Mouse (Mus musculus): ENCODE measurements around the gene Gm13694. TPM values are rescaled to one million over a fixed set of nuclear protein-coding genes. Genes with fewer than 3 reads are reported as not detected.

Gm13694 gene
- total and polyA plus RNA-seq, 3 experiments = 0.27 TPM; not detected in 2

DNA sequence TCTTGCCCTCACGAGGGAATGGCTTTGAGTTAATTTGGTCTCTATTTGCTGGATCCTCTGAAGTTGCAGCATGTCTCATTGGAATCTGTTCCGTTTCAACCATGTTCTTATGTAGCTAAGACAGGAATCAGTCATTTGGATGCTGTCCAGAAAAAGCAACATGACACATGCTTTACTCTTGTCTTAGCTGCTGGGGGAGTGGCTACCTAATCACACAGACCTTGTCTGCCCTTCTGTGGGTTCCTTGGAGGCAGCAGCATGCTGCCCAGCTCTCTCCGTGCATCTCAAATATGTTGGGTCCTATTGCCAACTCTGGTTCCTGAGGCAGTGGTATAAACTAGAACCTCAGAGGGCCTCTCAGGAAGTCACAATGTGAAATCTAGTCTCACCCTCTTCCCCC, 39.6 kb downstream of the Gm13694 start:
- H3K36me3 ChIP-seq (replicated peaks) = no peaks in the 10 kb centered on the region
- ATAC-seq (ENCODE audit: extremely low read depth, insufficient number of reproducible peaks, low FRiP score, poor library complexity, severe bottlenecking) (no peak), DNase-seq (ENCODE audit: low spot score) (no peak)
- H3K4me1 ChIP-seq (ENCODE audit: insufficient read depth, low read depth, low read length) = peaks cover 65% of the 10 kb centered on the region
- TF ChIP-seq POLR2AphosphoS5 (IDR thresholded peaks at IDR 0.05; ENCODE audit: insufficient replicate concordance, low read depth, low read length) = no peak
- no peak for TF ChIP-seq GATA1 (IDR thresholded peaks at IDR 0.05; ENCODE audit: borderline replicate concordance, low read length)
- no peak for TF ChIP-seq CTCF (IDR thresholded peaks at IDR 0.05; ENCODE audit: low read depth, low read length)
- no peak for TF ChIP-seq GATA2 (IDR thresholded peaks at IDR 0.05; ENCODE audit: borderline replicate concordance, low read depth, low read length)
- TF ChIP-seq TAL1 (conservative IDR thresholded peaks at IDR 0.05; ENCODE audit: low read depth, low read length) = no peak
- H3K4me3 ChIP-seq (ENCODE audit: low read depth, low read length) = no peak overlapping the region; the same call in 1 of the 2 replicates
- no peaks in the 10 kb centered on the region for H3K9me3 ChIP-seq (replicated peaks)
- H3K27me3 ChIP-seq (ENCODE audit: insufficient read depth, low read length) = no peaks in the 10 kb centered on the region

DNA sequence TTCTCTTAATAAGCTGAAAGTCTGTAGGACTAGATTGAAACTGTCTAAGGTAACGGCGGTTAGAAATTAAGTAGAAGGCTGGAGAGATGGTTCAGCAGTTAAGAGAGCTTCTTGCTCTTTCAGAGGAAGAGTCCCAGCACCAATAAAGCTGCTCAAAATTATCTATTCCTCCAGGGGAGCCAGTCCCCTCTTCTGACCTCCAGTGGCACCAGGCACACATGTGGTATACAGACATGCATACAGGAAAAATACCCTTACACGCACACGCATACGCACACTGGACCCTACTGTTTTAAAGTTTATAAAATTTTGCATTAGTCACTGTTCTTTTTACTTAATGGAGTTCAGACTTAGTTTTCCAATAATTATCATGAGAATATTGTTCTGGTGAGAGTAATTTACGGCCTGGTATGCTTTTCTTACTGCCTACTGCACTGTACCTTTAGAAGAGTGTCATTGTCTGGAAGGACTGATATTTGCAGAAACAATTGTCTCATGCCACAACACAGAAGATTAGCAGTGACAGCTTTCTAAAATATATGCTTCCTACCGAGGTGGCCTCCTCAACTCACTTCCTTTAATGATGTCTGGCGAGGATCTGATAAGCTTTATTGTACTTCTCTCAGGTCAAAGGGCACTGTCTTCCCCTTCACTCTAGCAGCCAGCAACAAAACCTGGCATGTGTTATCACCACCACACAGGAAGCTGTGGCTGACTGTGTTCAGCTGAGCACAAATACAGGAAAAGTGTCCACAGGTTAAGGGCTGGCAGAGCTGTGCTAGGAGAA, 41.0 kb downstream of the Gm13694 start:
- DNase-seq (ENCODE audit: low spot score) = peak; percentile 35
- Histone ChIP-seq H3K27me3 (ENCODE audit: insufficient read depth, low read length) (no peaks in the 10 kb centered on the region), H3K9me3 (replicated peaks) (no peaks in the 10 kb centered on the region), H3K36me3 (replicated peaks) (no peaks in the 10 kb centered on the region), H3K4me1 (ENCODE audit: insufficient read depth, low read depth, low read length) (peaks cover 70% of the 10 kb centered on the region), H3K4me3 (ENCODE audit: low read depth, low read length) (no peak overlapping the region; the same call in 1 of the 2 replicates)
- peak; percentile 91 for ATAC-seq (ENCODE audit: extremely low read depth, insufficient number of reproducible peaks, low FRiP score, poor library complexity, severe bottlenecking)
- TF ChIP-seq GATA1 (IDR thresholded peaks at IDR 0.05; ENCODE audit: borderline replicate concordance, low read length) (no peak), CTCF (IDR thresholded peaks at IDR 0.05; ENCODE audit: low read depth, low read length) (no peak), POLR2AphosphoS5 (IDR thresholded peaks at IDR 0.05; ENCODE audit: insufficient replicate concordance, low read depth, low read length) (no peak), TAL1 (conservative IDR thresholded peaks at IDR 0.05; ENCODE audit: low read depth, low read length) (peak; percentile 94)

DNA sequence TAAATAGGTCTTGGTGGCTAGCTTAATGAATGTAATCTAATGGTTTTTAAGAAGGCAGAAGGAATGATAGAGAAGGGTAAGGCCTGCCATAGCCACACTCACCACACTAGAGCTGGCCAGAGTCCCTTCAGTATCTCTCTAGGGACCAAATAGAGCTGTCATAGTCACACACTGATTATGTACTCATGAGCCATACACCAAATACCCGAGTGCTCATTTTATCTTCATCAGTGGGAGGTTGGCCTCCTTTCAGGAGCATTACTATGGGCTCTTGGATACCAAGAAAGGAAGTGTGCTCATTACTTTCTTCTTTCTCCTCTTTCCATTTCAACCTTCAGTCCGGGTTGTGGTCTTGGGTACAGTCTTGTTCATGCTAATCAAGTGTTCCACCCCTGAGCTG, 43.2 kb downstream of the Gm13694 start:
- ATAC-seq (ENCODE audit: extremely low read depth, insufficient number of reproducible peaks, low FRiP score, poor library complexity, severe bottlenecking) (no peak), DNase-seq (ENCODE audit: low spot score) (no peak)
- peaks cover 67% of the 10 kb centered on the region for H3K4me1 ChIP-seq (ENCODE audit: insufficient read depth, low read depth, low read length)
- no peaks in the 10 kb centered on the region for H3K36me3 ChIP-seq (replicated peaks)
- H3K4me3 ChIP-seq (ENCODE audit: low read depth, low read length) = no peak overlapping the region
- no peaks in the 10 kb centered on the region for H3K27me3 ChIP-seq (ENCODE audit: insufficient read depth, low read length)
- no peak for TF ChIP-seq GATA1 (IDR thresholded peaks at IDR 0.05; ENCODE audit: borderline replicate concordance, low read length)
- H3K9me3 ChIP-seq (replicated peaks) = no peaks in the 10 kb centered on the region

DNA sequence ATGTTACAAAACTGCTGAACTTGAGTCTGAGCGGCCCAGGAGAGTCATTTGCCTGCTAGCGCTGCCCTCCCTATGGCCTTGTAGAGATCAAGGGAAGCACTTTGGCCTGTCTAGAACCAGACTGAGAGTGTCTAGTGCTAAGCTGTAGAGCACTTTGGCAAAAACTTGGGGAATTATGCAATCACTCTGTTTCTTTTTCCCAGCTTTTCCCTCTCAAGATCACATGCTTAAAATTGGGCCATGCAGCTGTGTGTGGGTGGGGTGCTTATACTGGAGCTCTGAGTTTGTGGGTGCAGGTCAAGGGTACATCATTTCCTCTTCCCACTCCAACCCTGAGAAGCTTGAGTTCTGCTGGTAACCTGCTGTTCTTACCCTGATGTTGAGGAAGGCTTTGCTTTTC, 44.2 kb downstream of the Gm13694 start:
- TF ChIP-seq GATA1 (IDR thresholded peaks at IDR 0.05; ENCODE audit: borderline replicate concordance, low read length) = no peak
- Histone ChIP-seq H3K4me1 (ENCODE audit: insufficient read depth, low read depth, low read length) (peaks cover 61% of the 10 kb centered on the region), H3K27me3 (ENCODE audit: insufficient read depth, low read length) (no peaks in the 10 kb centered on the region), H3K4me3 (ENCODE audit: low read depth, low read length) (no peak overlapping the region), H3K9me3 (replicated peaks) (no peaks in the 10 kb centered on the region), H3K36me3 (replicated peaks) (no peaks in the 10 kb centered on the region)
- DNase-seq (ENCODE audit: low spot score) (no peak), ATAC-seq (ENCODE audit: extremely low read depth, insufficient number of reproducible peaks, low FRiP score, poor library complexity, severe bottlenecking) (no peak)

DNA sequence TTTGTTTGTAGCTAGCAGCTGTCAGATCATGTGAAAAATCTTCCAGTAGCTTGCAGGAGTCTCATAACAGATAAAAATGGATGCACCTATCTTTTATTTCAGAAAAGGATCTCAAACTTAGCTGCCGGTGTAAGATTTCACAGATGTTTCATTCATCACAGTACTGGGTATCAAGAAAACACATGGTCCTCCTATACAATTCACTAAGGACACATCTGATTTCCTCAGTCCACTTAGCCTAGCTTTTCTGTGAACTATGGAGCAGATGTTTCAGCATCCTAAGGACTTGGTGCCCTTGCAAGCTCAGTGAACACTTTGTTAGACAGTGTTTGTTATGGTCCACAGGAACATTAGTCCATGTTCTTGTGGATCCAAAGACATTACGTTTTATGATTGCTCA, 44.6 kb downstream of the Gm13694 start:
- Histone ChIP-seq H3K4me1 (ENCODE audit: insufficient read depth, low read depth, low read length) (peaks cover 57% of the 10 kb centered on the region), H3K9me3 (replicated peaks) (no peaks in the 10 kb centered on the region), H3K27me3 (ENCODE audit: insufficient read depth, low read length) (no peaks in the 10 kb centered on the region), H3K4me3 (ENCODE audit: low read depth, low read length) (no peak overlapping the region), H3K36me3 (replicated peaks) (no peaks in the 10 kb centered on the region)
- ATAC-seq (ENCODE audit: extremely low read depth, insufficient number of reproducible peaks, low FRiP score, poor library complexity, severe bottlenecking) (no peak), DNase-seq (ENCODE audit: low spot score) (no peak)
- TF ChIP-seq POLR2AphosphoS5 (IDR thresholded peaks at IDR 0.05; ENCODE audit: insufficient replicate concordance, low read depth, low read length) (no peak), GATA2 (IDR thresholded peaks at IDR 0.05; ENCODE audit: borderline replicate concordance, low read depth, low read length) (no peak), GATA1 (IDR thresholded peaks at IDR 0.05; ENCODE audit: borderline replicate concordance, low read length) (no peak), TAL1 (conservative IDR thresholded peaks at IDR 0.05; ENCODE audit: low read depth, low read length) (no peak), CTCF (IDR thresholded peaks at IDR 0.05; ENCODE audit: low read depth, low read length) (no peak)

DNA sequence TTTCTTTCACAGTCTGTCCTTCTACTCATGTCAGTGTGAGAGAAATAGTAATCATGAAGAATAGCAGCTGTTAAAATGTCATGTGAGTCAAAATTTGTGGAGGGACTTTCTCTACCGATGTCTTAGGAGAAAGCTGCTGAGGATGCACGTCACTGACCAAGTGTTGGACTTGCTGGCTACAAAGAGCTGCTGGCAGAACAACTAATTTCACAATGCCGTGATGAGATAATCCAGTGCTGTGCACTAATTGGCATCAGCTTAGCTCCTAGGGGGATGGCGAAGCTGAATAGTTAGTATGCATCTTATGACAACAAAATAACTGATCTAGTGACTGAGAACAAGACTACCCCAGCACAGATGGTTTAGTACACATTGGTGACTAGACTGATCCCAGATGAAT, 46.5 kb downstream of the Gm13694 start:
- DNase-seq (ENCODE audit: low spot score) (no peak), ATAC-seq (ENCODE audit: extremely low read depth, insufficient number of reproducible peaks, low FRiP score, poor library complexity, severe bottlenecking) (no peak)
- H3K9me3 ChIP-seq (replicated peaks) = no peaks in the 10 kb centered on the region
- H3K27me3 ChIP-seq (ENCODE audit: insufficient read depth, low read length) = no peaks in the 10 kb centered on the region
- no peak for TF ChIP-seq GATA1 (IDR thresholded peaks at IDR 0.05; ENCODE audit: borderline replicate concordance, low read length)
- no peak for TF ChIP-seq GATA2 (IDR thresholded peaks at IDR 0.05; ENCODE audit: borderline replicate concordance, low read depth, low read length)
- no peak for TF ChIP-seq POLR2AphosphoS5 (IDR thresholded peaks at IDR 0.05; ENCODE audit: insufficient replicate concordance, low read depth, low read length)
- TF ChIP-seq TAL1 (conservative IDR thresholded peaks at IDR 0.05; ENCODE audit: low read depth, low read length) = no peak
- TF ChIP-seq CTCF (IDR thresholded peaks at IDR 0.05; ENCODE audit: low read depth, low read length) = no peak
- no peak overlapping the region for H3K4me3 ChIP-seq (ENCODE audit: low read depth, low read length)
- no peaks in the 10 kb centered on the region for H3K36me3 ChIP-seq (replicated peaks)
- peaks cover 42% of the 10 kb centered on the region for H3K4me1 ChIP-seq (ENCODE audit: insufficient read depth, low read depth, low read length)

Other genes starting within 250 kb of the Gm13694 start
- not detected in 2 replicates for gene Fam171b, start 166.3 kb upstream of the Gm13694 start, total RNA-seq (2014; fragmentation: Nextera tagmentation)
- under 0.01 and 1.0 TPM in 2 replicates for gene Fam171b, start 166.3 kb upstream of the Gm13694 start, total RNA-seq (2017)
- not detected in 2 replicates for gene Fam171b, start 166.3 kb upstream of the Gm13694 start, polyA plus RNA-seq (2012)
- not detected in 2 replicates for gene Zswim2, start 37.7 kb upstream of the Gm13694 start, total RNA-seq (2014; fragmentation: Nextera tagmentation)
- 0.06 TPM in 1 of 2 replicates, not detected in the other for gene Zswim2, start 37.7 kb upstream of the Gm13694 start, total RNA-seq (2017)
- not detected in 2 replicates for gene Zswim2, start 37.7 kb upstream of the Gm13694 start, polyA plus RNA-seq (2012)
- gene Gm13698, start 23.2 kb upstream of the Gm13694 start, total RNA-seq (2014; fragmentation: Nextera tagmentation) = not detected in 2 replicates
- gene Gm13698, start 23.2 kb upstream of the Gm13694 start, total RNA-seq (2017) = 0.17 and 0.27 TPM in 2 replicates
- not detected in 2 replicates for gene Gm13698, start 23.2 kb upstream of the Gm13694 start, polyA plus RNA-seq (2012)
- gene Gm13693, start 17.4 kb upstream of the Gm13694 start, total RNA-seq (2014; fragmentation: Nextera tagmentation) = not detected in 2 replicates
- gene Gm13693, start 17.4 kb upstream of the Gm13694 start, total RNA-seq (2017) = 0.17 and 0.27 TPM in 2 replicates
- not detected in 2 replicates for gene Gm13693, start 17.4 kb upstream of the Gm13694 start, polyA plus RNA-seq (2012)
- gene Gm13695, start 11.6 kb upstream of the Gm13694 start, total RNA-seq (2014; fragmentation: Nextera tagmentation) = not detected in 2 replicates
- 0.17 TPM in 1 of 2 replicates, not detected in the other for gene Gm13695, start 11.6 kb upstream of the Gm13694 start, total RNA-seq (2017)
- not detected in 2 replicates for gene Gm13695, start 11.6 kb upstream of the Gm13694 start, polyA plus RNA-seq (2012)
- gene Gm13696, start 5.8 kb upstream of the Gm13694 start, total RNA-seq (2014; fragmentation: Nextera tagmentation) = not detected in 2 replicates
- 0.17 and 0.27 TPM in 2 replicates for gene Gm13696, start 5.8 kb upstream of the Gm13694 start, total RNA-seq (2017)
- gene Gm13696, start 5.8 kb upstream of the Gm13694 start, polyA plus RNA-seq (2012) = not detected in 2 replicates
- not detected in 2 replicates for gene Gm13697, start 5.8 kb downstream of the Gm13694 start, total RNA-seq (2014; fragmentation: Nextera tagmentation)
- 0.17 and 0.27 TPM in 2 replicates for gene Gm13697, start 5.8 kb downstream of the Gm13694 start, total RNA-seq (2017)
- not detected in 2 replicates for gene Gm13697, start 5.8 kb downstream of the Gm13694 start, polyA plus RNA-seq (2012)
- gene Gm13691, start 11.6 kb downstream of the Gm13694 start, total RNA-seq (2014; fragmentation: Nextera tagmentation) = not detected in 2 replicates
- gene Gm13691, start 11.6 kb downstream of the Gm13694 start, total RNA-seq (2017) = 0.17 and 0.22 TPM in 2 replicates
- gene Gm13691, start 11.6 kb downstream of the Gm13694 start, polyA plus RNA-seq (2012) = not detected in 2 replicates